Mouse (Mus musculus): Measurements from ENCODE around the gene C2. TPM values are rescaled to one million over a fixed set of nuclear protein-coding genes. Genes with fewer than 3 reads are reported as not detected.
"Not testable (repeated sequence)": the region's sequence is repeated elsewhere in the genome, so short reads cannot be mapped to it uniquely, and the experiment has no call there.

C2 gene
- polyA plus RNA-seq, 1 experiment from 2014 or later, result 3.6 TPM

GRCm38 (mm10) chr17:34916316-34916715 lies 18.3 kb upstream of the C2 start:
- Histone ChIP-seq H3K4me3 (replicated peaks; ENCODE audit: low read depth, low read length) (no peak overlapping the region), H3K4me2 (ENCODE audit: low read length) (no peak overlapping the region), H3K27ac (replicated peaks; ENCODE audit: low read depth, low read length) (no peak overlapping the region), H3K9ac (replicated peaks; ENCODE audit: low read length) (no peak overlapping the region), H3K9me3 (ENCODE audit: control insufficient read depth, low read length) (no peaks in the 10 kb centered on the region), H3K4me1 (ENCODE audit: control insufficient read depth, insufficient read depth, low read length) (no peaks in the 10 kb centered on the region), H3K36me3 (ENCODE audit: control insufficient read depth, insufficient read depth, low read length) (peaks cover 29% of the 10 kb centered on the region), H3K27me3 (ENCODE audit: control insufficient read depth, insufficient read depth, low read length) (no peaks in the 10 kb centered on the region)
- DNase-seq (no peak), ATAC-seq (ENCODE audit: low FRiP score, low TSS enrichment) (no peak)
- WGBS, result 89% methylated on average over 5 of the region's 5 CpGs

GRCm38 (mm10) chr17:34915410-34915831 lies 17.4 kb upstream of the C2 start:
- Histone ChIP-seq H3K36me3 (ENCODE audit: control insufficient read depth, insufficient read depth, low read length) (peaks cover 38% of the 10 kb centered on the region), H3K4me2 (ENCODE audit: low read length) (no peak overlapping the region), H3K27ac (replicated peaks; ENCODE audit: low read depth, low read length) (no peak overlapping the region), H3K4me1 (ENCODE audit: control insufficient read depth, insufficient read depth, low read length) (no peaks in the 10 kb centered on the region), H3K9me3 (ENCODE audit: control insufficient read depth, low read length) (no peaks in the 10 kb centered on the region), H3K9ac (replicated peaks; ENCODE audit: low read length) (no peak overlapping the region), H3K27me3 (ENCODE audit: control insufficient read depth, insufficient read depth, low read length) (no peaks in the 10 kb centered on the region), H3K4me3 (replicated peaks; ENCODE audit: low read depth, low read length) (no peak overlapping the region)
- DNase-seq (peak; percentile 17), ATAC-seq (ENCODE audit: low FRiP score, low TSS enrichment) (no peak)
- WGBS, result 27% methylated on average over 11 of the region's 11 CpGs

DNA sequence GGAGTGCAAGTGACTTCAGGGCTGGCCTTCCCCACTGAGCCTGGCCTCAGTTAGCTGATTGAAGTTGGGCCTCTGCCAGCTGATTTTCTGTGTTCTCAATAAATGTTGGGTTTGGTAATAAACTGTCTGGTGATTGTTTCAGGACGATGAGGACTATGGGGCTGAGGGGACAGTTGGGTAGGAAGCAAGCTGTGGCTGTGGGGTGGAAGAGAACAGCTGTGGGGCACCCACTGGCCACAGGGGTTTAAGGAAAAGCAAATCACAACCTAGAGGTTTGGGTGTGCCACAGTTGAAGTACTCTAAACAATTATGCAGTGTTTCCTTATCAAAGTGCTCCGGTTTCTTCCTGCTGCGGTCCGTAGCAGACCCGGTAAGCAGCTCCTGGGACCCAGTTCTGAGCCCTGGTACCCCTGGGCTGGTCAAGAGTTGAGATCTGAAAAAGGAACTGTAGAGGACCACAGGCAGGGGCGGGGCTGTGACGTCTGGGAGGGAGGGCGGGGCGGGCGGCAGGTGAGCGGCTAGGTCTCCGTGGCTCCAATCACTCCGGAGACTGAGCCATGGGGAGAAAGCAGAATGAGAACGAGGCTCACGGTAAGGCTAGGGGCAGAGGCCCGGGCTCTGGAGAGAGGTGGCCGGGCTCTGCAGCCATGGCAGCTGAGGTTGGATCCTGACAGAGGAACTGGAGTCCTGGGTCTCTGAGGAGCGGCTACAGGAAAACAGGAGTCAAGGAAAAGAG lies 16.0 kb upstream of the C2 start, which contains the start of gene Slc44a4:
Gene Slc44a4, plus strand, starts transcription at position 537 of the 736 bp plus-strand sequence.
- Histone ChIP-seq H3K27me3 (ENCODE audit: control insufficient read depth, insufficient read depth, low read length) (no peaks in the 10 kb centered on the region), H3K9ac (replicated peaks; ENCODE audit: low read length) (no peak within 1 kb of the TSS), H3K9me3 (ENCODE audit: control insufficient read depth, low read length) (no peaks in the 10 kb centered on the region), H3K27ac (replicated peaks; ENCODE audit: low read depth, low read length) (no peak within 1 kb of the TSS), H3K4me2 (ENCODE audit: low read length) (no peak within 1 kb of the TSS), H3K4me3 (replicated peaks; ENCODE audit: low read depth, low read length) (no peak within 1 kb of the TSS), H3K4me1 (ENCODE audit: control insufficient read depth, insufficient read depth, low read length) (no peaks in the 10 kb centered on the region), H3K36me3 (ENCODE audit: control insufficient read depth, insufficient read depth, low read length) (peaks cover 51% of the 10 kb centered on the region)
- ATAC-seq (ENCODE audit: low FRiP score, low TSS enrichment), result no peak
- DNase-seq, result no peak
- 41% methylated on average over 18 of the region's 18 CpGs for WGBS

DNA sequence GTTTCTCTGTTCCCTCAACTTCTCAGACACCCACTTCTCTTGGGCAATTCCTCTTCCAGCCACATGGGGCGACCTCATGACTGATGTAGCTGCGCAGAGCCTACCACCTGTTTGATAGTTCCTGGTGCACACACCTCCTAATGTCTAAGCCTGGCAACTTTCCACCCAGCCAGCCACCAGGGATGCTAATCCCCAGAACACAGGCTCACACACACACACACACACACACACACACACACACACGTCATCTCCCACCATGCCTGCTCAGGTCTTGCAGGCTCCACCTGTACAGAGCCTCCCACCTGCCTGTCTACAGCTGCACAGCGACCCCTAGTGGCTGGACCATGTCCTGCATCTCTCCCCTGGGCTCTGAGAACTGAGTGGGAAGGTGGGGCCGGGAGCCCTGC lies 13.9 kb upstream of the C2 start:
- H3K36me3 ChIP-seq (ENCODE audit: control insufficient read depth, insufficient read depth, low read length), result peaks cover 72% of the 10 kb centered on the region
- ATAC-seq (ENCODE audit: low FRiP score, low TSS enrichment), result peak; percentile 49; the same call in 1 of the 2 replicates
- H3K27me3 ChIP-seq (ENCODE audit: control insufficient read depth, insufficient read depth, low read length), result no peaks in the 10 kb centered on the region
- H3K9ac ChIP-seq (replicated peaks; ENCODE audit: low read length), result no peak overlapping the region
- no peak overlapping the region for H3K4me3 ChIP-seq (replicated peaks; ENCODE audit: low read depth, low read length)
- no peak overlapping the region for H3K4me2 ChIP-seq (ENCODE audit: low read length)
- H3K9me3 ChIP-seq (ENCODE audit: control insufficient read depth, low read length), result no peaks in the 10 kb centered on the region
- H3K4me1 ChIP-seq (ENCODE audit: control insufficient read depth, insufficient read depth, low read length), result no peaks in the 10 kb centered on the region
- WGBS, result 43% methylated on average over 5 of the region's 5 CpGs
- peak; percentile 77 for DNase-seq
- no peak overlapping the region for H3K27ac ChIP-seq (replicated peaks; ENCODE audit: low read depth, low read length)

DNA sequence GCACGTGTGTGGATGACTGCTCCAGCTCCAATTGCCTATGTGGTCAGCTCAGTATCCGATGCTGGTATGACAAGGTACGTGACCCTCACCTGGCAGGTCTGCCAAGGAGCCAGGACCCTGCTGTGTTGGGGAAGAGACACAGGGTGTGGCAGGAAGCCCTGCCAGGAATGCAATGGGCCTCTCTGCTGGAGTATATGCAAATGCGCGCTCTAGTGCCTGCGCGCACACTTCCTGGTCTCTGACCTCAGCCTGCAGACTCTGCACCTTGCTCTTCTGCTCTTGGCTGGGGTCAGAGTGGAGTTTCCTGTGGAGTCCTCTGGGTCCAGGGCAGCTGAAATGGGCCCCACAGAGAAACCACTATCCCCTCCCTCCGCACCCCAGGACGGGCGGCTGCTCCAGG lies 12.9 kb upstream of the C2 start:
- DNase-seq (no peak), ATAC-seq (ENCODE audit: low FRiP score, low TSS enrichment) (no peak)
- WGBS, result 90% methylated on average over 10 of the region's 10 CpGs
- H3K27me3 ChIP-seq (ENCODE audit: control insufficient read depth, insufficient read depth, low read length), result no peaks in the 10 kb centered on the region
- H3K4me3 ChIP-seq (replicated peaks; ENCODE audit: low read depth, low read length), result no peak overlapping the region
- H3K9ac ChIP-seq (replicated peaks; ENCODE audit: low read length), result no peak overlapping the region
- no peak overlapping the region for H3K27ac ChIP-seq (replicated peaks; ENCODE audit: low read depth, low read length)
- H3K36me3 ChIP-seq (ENCODE audit: control insufficient read depth, insufficient read depth, low read length), result peaks cover 82% of the 10 kb centered on the region
- no peaks in the 10 kb centered on the region for H3K4me1 ChIP-seq (ENCODE audit: control insufficient read depth, insufficient read depth, low read length)
- no peak overlapping the region for H3K4me2 ChIP-seq (ENCODE audit: low read length)
- H3K9me3 ChIP-seq (ENCODE audit: control insufficient read depth, low read length), result no peaks in the 10 kb centered on the region

DNA sequence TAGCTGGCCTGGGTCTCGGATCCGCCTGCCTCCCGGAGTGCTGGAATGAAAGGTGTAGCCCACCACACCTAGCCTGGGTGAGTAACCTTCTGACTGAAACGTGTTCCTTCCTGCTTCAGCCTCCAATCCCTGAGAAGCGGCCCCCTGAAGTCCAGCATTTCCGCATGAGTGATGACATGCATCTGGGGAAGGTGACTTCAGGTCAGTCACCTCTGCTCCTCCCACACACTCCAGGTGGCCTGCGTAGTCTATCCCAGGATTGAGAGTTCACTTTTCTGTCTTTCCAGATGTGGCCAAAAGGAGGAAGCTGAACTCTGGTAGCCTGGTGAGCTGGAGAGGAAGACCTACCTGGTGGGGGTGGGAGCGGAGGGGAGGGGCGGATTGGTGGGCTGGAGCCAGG lies 4.8 kb upstream of the C2 start:
- DNase-seq (no peak), ATAC-seq (ENCODE audit: low FRiP score, low TSS enrichment) (no peak)
- no peak overlapping the region for H3K9ac ChIP-seq (replicated peaks; ENCODE audit: low read length)
- H3K4me1 ChIP-seq (ENCODE audit: control insufficient read depth, insufficient read depth, low read length), result peaks cover 7% of the 10 kb centered on the region
- H3K36me3 ChIP-seq (ENCODE audit: control insufficient read depth, insufficient read depth, low read length), result peaks cover 63% of the 10 kb centered on the region
- H3K27ac ChIP-seq (replicated peaks; ENCODE audit: low read depth, low read length), result no peak overlapping the region
- WGBS, result 92% methylated on average over 9 of the region's 9 CpGs
- H3K4me2 ChIP-seq (ENCODE audit: low read length), result no peak overlapping the region
- H3K4me3 ChIP-seq (replicated peaks; ENCODE audit: low read depth, low read length), result no peak overlapping the region
- no peaks in the 10 kb centered on the region for H3K27me3 ChIP-seq (ENCODE audit: control insufficient read depth, insufficient read depth, low read length)
- no peaks in the 10 kb centered on the region for H3K9me3 ChIP-seq (ENCODE audit: control insufficient read depth, low read length)

- DNase-seq; H3K27me3 ChIP-seq (ENCODE audit: control insufficient read depth, insufficient read depth, low read length); H3K9me3 ChIP-seq (ENCODE audit: control insufficient read depth, low read length); H3K4me2 ChIP-seq (ENCODE audit: low read length); H3K9ac ChIP-seq (replicated peaks; ENCODE audit: low read length); H3K27ac ChIP-seq (replicated peaks; ENCODE audit: low read depth, low read length); H3K4me3 ChIP-seq (replicated peaks; ENCODE audit: low read depth, low read length); ATAC-seq (ENCODE audit: low FRiP score, low TSS enrichment): not testable (repeated sequence)
- Histone ChIP-seq H3K36me3 (ENCODE audit: control insufficient read depth, insufficient read depth, low read length) (peaks cover 53% of the 10 kb centered on the region), H3K4me1 (ENCODE audit: control insufficient read depth, insufficient read depth, low read length) (peaks cover 13% of the 10 kb centered on the region)
- 96% methylated on average over 9 of the region's 10 CpGs for WGBS
Observed at GRCm38 (mm10) chr17:34901948-34902347, 3.9 kb upstream of the C2 start.

- not testable (repeated sequence) for H3K4me3 ChIP-seq (replicated peaks; ENCODE audit: low read depth, low read length); H3K27me3 ChIP-seq (ENCODE audit: control insufficient read depth, insufficient read depth, low read length); H3K9ac ChIP-seq (replicated peaks; ENCODE audit: low read length); H3K9me3 ChIP-seq (ENCODE audit: control insufficient read depth, low read length); H3K4me2 ChIP-seq (ENCODE audit: low read length); H3K27ac ChIP-seq (replicated peaks; ENCODE audit: low read depth, low read length); DNase-seq; ATAC-seq (ENCODE audit: low FRiP score, low TSS enrichment)
- peaks cover 25% of the 10 kb centered on the region for H3K4me1 ChIP-seq (ENCODE audit: control insufficient read depth, insufficient read depth, low read length)
- peaks cover 50% of the 10 kb centered on the region for H3K36me3 ChIP-seq (ENCODE audit: control insufficient read depth, insufficient read depth, low read length)
Observed at GRCm38 (mm10) chr17:34900826-34901225, 2.8 kb upstream of the C2 start.

- WGBS, result 3% methylated on average over 5 of the region's 5 CpGs
- H3K4me2 ChIP-seq (ENCODE audit: low read length), result peak overlapping the region; percentile 97
- no peaks in the 10 kb centered on the region for H3K9me3 ChIP-seq (ENCODE audit: control insufficient read depth, low read length)
- H3K36me3 ChIP-seq (ENCODE audit: control insufficient read depth, insufficient read depth, low read length), result peaks cover 42% of the 10 kb centered on the region
- H3K9ac ChIP-seq (replicated peaks; ENCODE audit: low read length), result peak overlapping the region; percentile 96
- H3K27me3 ChIP-seq (ENCODE audit: control insufficient read depth, insufficient read depth, low read length), result no peaks in the 10 kb centered on the region
- DNase-seq, result no peak
- H3K27ac ChIP-seq (replicated peaks; ENCODE audit: low read depth, low read length), result peak overlapping the region; percentile 98; the same call in 1 of the 2 replicates
- H3K4me3 ChIP-seq (replicated peaks; ENCODE audit: low read depth, low read length), result peak overlapping the region; percentile 90
- H3K4me1 ChIP-seq (ENCODE audit: control insufficient read depth, insufficient read depth, low read length), result peaks cover 32% of the 10 kb centered on the region
- no peak for ATAC-seq (ENCODE audit: low FRiP score, low TSS enrichment)
Observed at GRCm38 (mm10) chr17:34899890-34900243, 1.8 kb upstream of the C2 start.

Measured in midbrain, embryonic 14.5 days (tissue).